Mouse (Mus musculus) mouse trophoblast stem cell (cell line): ENCODE results near the gene Taar6.

Experiments
- in situ Hi-C, 2 experiments: fragments of 300-500 bp; cut with MseI, MboI; formaldehyde crosslinking; loops; 2 replicates in 1 of 2; 3 replicates in 1 of 2; pipeline ENCODE4 v1.15.1; 2025

Gene Taar6

GRCm38 (mm10) chr10:23985546-23985945, at the start of gene Taar6:
TSS of gene Taar6 (minus strand) at chr10:23985646.
- in situ Hi-C loops: no loop called here

- in situ Hi-C loops: no loop called here
Observed at GRCm38 (mm10) chr10:24031347-24031746, 45.9 kb upstream of the Taar6 start.

- in situ Hi-C loops: no loop called here
Observed at GRCm38 (mm10) chr10:24026922-24027321, 41.5 kb upstream of the Taar6 start, which contains the start of gene Taar7d. TSS of gene Taar7d (plus strand) at chr10:24027222.

DNA sequence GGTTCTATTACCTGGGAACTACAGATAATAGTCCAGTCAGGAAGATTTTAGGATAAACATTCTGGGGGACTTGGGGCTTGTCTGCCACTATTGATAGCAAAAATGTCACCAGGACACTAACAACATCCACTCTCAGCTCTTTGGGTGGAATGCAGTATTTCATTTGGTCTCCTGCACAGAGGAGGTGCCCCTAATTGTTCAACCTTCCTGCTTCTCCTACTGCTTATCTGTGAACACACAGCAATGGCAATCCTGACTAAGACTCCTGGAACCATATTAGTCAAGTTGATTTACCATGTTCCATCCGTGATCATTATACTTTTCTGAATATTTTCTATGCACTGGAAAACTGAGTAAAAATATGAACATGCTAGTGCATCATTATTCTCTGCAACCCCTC, 22.7 kb upstream of the Taar6 start:
- in situ Hi-C loops: no loop called here

DNA sequence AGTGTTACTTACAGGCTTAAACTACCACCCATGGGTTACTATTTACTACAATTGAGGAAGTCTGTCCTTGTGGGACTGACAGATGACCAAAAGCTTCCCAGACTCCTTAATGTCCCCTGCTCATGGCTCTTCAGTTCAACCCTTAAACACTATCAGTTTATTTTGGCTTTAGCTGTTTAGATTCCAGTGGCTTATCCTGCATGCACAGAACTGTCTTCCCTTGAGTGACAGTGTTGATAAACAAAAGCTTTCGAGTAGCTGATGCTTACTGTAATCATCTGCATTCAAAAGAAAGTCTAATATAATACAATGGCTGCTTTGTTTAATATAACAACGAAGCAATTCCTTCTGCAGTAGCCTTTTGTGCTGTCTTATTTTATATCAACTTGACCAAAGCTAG, 21.6 kb upstream of the Taar6 start:
- in situ Hi-C loops: no loop called here

DNA sequence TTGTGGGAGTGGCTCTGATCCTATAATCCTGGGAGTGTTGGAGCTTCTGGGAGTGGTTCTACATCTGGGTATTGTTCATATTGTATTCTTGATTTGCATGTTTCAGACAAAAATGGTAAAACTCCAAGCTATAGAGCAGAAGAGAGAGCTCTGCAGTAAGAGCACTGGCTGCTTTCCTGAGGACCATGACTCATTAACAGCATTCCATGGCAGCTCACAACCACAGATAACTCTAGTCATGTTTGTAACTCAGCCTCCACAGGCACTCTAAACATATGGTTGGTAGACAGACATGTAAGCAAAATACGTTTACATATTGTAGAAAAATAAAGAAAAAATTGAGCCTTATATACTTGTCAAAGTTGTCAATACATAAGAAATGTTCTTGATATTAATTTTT, 21.0 kb upstream of the Taar6 start:
- in situ Hi-C loops: no loop called here

GRCm38 (mm10) chr10:23999639-24000038, 14.2 kb upstream of the Taar6 start, which contains the start of gene Taar7b:
TSS of gene Taar7b (plus strand) at chr10:23999939.
- in situ Hi-C loops: no loop called here

DNA sequence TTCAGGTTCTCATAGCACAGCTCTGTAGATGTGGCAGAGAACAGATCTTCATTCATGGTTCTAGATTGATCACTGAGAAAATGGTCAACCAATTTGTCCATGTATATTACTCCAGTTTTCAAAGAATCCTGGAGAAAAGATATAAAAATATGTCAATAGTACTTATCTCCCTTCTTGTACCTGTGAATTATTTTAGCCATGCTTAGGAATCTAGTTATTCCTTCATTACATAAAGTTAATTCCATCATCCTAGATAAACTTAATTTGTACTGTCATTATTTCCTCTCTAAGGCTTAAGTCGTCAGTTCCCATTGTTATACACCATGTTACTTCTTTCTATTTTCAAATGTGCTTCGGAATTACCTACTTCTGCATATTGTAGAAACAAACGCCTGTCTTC, 7.9 kb upstream of the Taar6 start, which contains the start of gene Taar7a:
TSS of gene Taar7a (minus strand) at position 101 of the 400 bp plus-strand sequence.
- in situ Hi-C loops: no loop called here

DNA sequence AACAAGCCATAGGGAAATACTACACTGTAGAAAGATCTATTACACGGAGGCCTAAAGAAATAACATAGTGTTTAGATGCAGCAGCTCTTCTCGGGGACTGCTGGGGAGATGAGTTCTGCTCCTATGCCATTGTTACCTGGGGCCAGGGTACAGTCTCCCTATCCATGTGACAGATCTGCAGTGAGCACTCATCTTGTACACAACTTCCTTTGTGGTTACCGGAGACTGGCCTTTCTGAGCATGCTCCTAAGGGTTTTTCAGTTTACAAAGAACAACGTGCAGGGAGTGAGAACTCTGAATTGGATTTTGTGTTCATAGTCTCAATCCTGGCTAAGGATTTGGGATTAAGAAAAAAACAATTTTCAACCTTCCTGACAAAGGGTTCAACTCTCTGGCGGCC, 973 bp upstream of the Taar6 start:
- in situ Hi-C loops: no loop called here

DNA sequence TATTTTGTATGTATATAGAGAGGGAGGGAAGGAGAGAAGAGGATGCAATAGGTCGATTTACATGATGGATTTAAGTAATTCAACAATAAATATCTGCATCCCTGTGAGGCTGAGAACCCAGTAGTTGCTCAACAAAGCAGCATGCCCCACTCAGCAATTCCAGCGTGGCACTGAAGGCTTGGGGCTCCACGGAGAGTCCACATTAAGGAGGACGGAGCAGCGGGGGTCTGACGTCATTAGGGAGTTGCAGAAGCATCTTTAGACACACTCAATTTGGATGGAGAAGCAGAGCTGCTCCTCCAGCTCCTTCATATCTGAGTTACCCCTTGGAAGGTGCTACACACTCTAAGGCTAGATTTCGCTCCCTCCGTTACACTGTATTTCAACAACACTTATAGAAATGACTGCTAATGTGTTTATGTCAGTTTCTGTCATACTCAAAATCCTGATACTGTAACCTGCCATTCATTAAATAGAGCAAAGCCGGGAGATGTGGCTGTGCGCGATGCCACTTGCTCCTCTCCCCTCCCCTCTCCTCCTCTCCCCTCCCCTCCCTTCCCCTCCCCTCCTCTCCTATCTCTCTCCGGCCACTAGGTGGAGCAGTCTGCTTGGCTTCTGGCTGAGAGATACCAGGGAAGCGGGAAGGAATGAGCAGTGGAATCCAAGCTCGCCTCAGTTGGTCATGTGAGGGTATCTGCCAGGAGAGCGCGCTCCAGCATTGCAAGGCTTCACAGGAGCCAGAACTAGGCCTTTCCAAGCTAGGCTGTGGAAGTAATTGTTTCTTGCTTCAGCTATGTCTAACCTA, 6.3 kb downstream of the Taar6 start:
- in situ Hi-C loops: loop anchor here in 1 of 2 experiments (5.0 to 10.0 kb wide), 2 partner anchors 98 to 136 kb away; partner anchors contain the start of gene Taar8a

DNA sequence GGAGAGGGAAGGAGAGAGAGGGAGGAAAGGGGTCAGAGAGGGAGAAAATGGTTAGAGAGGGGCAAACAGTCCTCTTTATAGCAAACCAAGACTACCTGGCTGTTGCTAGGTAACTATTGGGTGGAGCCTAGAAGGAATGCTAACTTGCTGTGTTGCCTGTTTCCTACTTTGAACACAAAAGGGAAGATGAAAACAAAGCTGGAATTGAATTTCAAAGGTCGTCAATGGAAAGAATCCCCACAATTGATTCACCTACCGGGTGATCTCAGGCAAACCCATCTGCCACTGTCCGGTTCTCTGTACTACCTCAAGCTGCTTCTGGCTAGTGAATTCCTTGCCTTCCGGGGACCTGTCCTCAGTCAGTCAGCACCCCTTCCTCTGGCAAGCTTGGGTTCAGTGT, 7.5 kb downstream of the Taar6 start:
- in situ Hi-C loops: loop anchor here in 1 of 2 experiments (5.0 to 10.0 kb wide), 2 partner anchors 99 to 137 kb away; partner anchors contain the start of gene Taar8a

GRCm38 (mm10) chr10:23971256-23971655, 14.2 kb downstream of the Taar6 start:
- in situ Hi-C loops: loop anchor here in 1 of 2 experiments (10.0 kb wide), 1 partner anchor 144 kb away; no protein-coding TSS in a partner anchor

DNA sequence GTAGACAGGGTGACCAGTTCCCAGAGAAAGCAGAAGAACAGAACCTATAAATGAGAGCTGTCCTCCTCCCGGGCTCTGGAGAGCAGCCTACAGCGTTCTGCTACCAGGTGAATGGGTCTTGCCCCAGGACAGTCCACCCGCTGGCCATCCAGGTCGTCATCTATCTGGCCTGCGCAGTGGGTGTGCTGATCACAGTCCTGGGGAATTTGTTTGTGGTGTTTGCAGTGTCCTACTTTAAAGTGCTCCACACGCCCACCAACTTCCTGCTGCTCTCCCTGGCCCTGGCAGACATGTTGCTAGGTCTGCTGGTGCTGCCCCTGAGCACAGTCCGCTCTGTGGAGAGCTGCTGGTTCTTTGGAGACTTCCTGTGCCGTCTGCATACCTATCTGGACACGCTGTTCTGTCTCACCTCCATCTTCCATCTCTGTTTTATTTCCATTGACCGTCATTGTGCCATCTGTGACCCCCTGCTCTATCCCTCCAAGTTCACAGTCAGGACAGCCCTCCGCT, 14.7 kb downstream of the Taar6 start, which contains the start of gene Taar5:
TSS of gene Taar5 (plus strand) at position 51 of the 510 bp plus-strand sequence.
- in situ Hi-C loops: loop anchor here in 1 of 2 experiments (10.0 kb wide), 1 partner anchor 144 kb away; no protein-coding TSS in a partner anchor

DNA sequence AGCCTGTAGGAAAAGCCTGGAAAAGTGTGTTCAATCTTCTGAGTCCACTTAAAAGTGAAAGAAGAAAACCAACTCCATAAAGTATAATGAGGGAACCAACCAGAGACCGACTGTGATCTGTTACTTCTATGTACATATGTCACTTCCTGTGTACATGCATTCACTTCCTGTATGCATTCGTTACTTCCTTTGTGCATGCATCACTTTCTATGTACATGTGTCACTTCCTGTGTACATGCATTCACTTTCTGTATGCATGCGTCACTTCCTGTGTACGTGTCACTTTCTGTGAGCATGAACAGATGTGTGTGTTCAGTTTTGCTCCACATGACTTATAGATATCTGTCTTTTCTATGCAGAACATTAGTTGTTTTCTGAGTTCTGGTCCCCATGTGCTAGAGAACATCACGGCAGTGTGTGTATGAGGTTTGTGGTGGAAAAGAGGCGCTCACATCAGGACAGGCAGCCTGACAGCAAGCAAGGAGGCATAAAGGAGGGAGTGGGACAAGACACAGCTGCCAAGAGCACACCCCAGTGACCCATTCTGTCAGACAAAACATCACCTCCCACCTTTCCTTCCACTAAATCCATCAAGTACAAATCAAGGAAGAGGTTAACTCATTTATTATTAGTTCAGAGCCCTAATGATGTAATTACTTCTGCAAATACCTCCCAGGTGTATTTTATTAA, 20.4 kb downstream of the Taar6 start:
- in situ Hi-C loops: no loop called here

DNA sequence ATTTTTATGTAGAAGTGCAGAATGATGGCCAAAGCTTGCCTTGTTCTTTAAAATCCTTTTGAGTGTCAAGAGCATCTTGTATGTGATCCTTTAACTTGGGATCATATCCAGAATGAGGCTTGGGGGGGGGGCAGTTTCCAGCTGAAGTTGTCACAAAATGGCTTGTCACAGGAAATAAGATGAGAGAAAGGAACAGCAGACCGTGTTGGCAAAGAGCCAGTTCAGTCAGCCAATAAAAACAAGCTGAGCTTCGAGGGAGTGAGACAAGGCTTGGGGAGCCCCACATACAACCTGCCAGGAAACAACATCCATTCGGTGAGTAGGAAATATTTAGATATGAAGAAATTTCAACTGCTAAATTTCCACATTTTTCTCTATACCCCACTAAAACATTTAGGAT, 22.0 kb downstream of the Taar6 start:
- in situ Hi-C loops: no loop called here

DNA sequence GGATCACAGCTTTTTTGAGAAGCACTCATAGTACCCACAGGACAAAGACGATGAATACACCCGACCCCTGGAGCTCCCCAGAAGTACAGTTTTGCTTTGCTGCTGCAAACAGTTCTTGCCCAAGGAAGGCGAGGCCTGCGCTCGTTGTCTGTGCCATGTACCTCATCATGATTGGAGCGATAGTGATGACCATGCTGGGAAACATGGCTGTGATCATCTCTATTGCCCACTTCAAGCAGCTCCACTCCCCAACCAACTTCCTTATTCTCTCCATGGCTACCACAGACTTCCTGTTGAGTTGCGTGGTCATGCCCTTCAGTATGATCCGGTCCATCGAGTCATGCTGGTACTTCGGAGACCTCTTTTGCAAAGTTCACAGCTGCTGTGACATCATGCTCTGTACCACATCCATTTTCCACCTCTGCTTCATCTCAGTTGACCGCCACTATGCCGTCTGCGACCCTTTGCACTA, 25.0 kb downstream of the Taar6 start, which contains the start of gene Taar4:
TSS of gene Taar4 (plus strand) at position 51 of the 472 bp plus-strand sequence.
- in situ Hi-C loops: no loop called here

- in situ Hi-C loops: no loop called here
Observed at GRCm38 (mm10) chr10:23959071-23959470, 26.4 kb downstream of the Taar6 start.

DNA sequence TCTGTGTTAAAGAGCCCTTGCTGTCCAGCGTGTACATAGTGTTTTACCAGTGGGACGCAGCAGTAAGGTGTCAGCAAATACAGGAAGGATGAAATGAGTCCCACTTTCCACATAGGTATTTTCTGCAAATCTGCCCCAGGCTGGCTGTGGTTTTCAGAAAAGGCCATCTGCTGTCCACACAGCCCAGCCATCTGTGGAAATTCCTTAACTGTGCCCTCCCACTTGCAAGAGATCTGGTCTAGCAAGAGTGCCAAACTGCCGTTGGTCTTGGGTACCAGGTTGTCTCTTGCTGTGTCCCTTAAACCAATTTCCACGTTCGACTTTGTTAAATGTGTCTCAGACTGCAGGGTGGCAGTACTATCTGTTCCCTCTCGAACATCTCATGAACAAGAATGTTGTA, 33.7 kb downstream of the Taar6 start:
- in situ Hi-C loops: no loop called here

DNA sequence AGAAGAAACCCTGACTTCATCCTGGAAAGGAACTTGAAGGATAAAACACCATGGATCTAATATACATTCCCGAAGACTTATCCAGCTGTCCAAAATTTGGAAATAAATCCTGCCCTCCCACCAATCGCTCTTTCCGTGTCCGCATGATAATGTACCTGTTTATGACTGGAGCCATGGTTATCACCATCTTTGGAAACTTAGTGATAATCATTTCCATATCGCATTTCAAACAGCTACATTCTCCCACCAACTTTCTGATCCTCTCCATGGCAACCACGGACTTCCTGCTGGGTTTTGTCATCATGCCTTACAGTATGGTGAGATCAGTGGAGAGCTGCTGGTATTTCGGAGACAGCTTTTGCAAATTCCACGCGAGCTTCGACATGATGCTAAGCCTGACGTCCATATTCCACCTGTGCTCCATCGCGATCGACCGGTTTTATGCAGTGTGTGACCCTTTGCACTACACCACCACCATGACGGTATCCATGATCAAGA, 35.9 kb downstream of the Taar6 start, which contains the start of gene Taar3:
TSS of gene Taar3 (plus strand) at position 51 of the 498 bp plus-strand sequence.
- in situ Hi-C loops: no loop called here

DNA sequence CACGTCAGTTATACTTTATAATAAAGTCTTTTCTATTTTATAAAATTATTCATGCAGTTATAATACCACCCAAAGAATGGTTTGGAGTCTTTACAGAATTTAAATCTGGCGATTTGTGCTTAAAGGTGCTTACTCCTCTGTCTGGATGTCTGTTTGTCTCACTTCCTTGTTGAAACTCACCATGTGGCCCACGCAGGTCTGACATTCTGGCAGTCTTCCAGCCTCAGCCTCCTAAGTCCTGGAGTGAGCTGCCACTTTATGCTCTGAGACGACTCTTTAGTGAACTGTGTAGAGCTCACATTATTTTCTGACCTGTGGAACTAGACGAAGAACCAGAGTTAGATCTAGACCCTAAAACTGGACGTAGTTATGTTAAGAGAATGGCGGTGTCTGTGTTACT, 37.4 kb downstream of the Taar6 start:
- in situ Hi-C loops: no loop called here

DNA sequence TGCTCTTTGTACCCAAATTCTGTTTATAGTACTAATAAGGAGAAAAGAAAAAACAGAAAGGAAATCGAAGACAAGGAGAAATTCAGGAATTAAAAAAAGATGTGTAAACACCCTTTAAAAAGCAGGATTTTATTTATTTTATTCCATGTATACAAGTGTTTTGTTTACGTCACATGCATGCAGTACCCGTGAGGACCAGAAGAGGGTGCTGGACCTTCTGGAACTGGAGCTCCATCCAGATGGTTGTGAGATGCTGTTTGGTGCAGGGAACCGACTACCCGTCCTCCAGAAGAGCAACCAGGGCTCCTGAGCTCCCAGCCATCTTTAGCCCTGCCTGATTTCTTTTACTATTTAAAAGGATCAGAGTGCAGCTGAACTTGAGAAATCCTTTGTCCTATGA, 43.0 kb downstream of the Taar6 start:
- in situ Hi-C loops: no loop called here

- in situ Hi-C loops: no loop called here
Observed at GRCm38 (mm10) chr10:23938312-23938711, 47.1 kb downstream of the Taar6 start, which contains the start of gene Taar2. TSS of gene Taar2 (plus strand) at chr10:23938572.
